Mouse (Mus musculus) liver, postnatal 0 days (tissue): ENCODE data around the gene Dlx3. TPM values are rescaled to one million over a fixed set of nuclear protein-coding genes. Genes with fewer than 3 reads are reported as not detected.

ENCODE experiments used
- ATAC-seq: fragments of 200-750 bp; cut with Nextera tagmentation; 2 replicates; pipeline ENCODE4 v1.8.0; 2017; ENCODE audit warnings: mild to moderate bottlenecking, moderate library complexity
- DNase-seq: peaks from one replicate; pipeline ENCODE4 v3.0.0-alpha.2; 2016
- H3K27ac ChIP-seq: fragments of 300-500 bp; sonication (generic); 2 replicates; pipeline ENCODE4 v1.5.1; 2014; ENCODE audit warnings: antibody characterized with exemption, moderate library complexity, mild to moderate bottlenecking, low read depth
- H3K27me3 ChIP-seq: fragments of 300-500 bp; sonication (generic); 2 replicates; pipeline ENCODE4 v1.6.1; 2014; ENCODE audit warnings: low read length, control low read depth, mixed read lengths; ENCODE audit not compliant: insufficient read depth
- H3K36me3 ChIP-seq: fragments of 300-500 bp; sonication (generic); replicated peaks from 2 replicates; pipeline ENCODE4 v1.6.1; 2014; ENCODE audit warnings: mild to moderate bottlenecking, control low read depth, low read length, moderate library complexity, mixed read lengths; ENCODE audit not compliant: insufficient read depth
- H3K4me1 ChIP-seq: fragments of 300-500 bp; sonication (generic); 2 replicates; pipeline ENCODE4 v1.6.1; 2014; ENCODE audit warnings: antibody characterized with exemption, mild to moderate bottlenecking, control low read depth; ENCODE audit not compliant: insufficient read depth
- H3K4me2 ChIP-seq: fragments of 300-500 bp; sonication (generic); 2 replicates; pipeline ENCODE4 v1.6.1; 2014; ENCODE audit warnings: low read depth, mild to moderate bottlenecking, low read length, moderate library complexity, mixed read lengths
- H3K4me3 ChIP-seq: fragments of 300-500 bp; sonication (generic); 2 replicates; pipeline ENCODE4 v1.5.1; 2014; ENCODE audit warnings: low read depth, low read length
- H3K9ac ChIP-seq: fragments of 300-500 bp; sonication (generic); replicated peaks from 2 replicates; pipeline ENCODE4 v1.6.1; 2014; ENCODE audit warnings: mild to moderate bottlenecking, moderate library complexity
- H3K9me3 ChIP-seq: fragments of 300-500 bp; sonication (generic); 2 replicates; pipeline ENCODE4 v1.6.1; 2016; ENCODE audit warnings: mild to moderate bottlenecking, control low read depth, low read length, mixed read lengths
- CTCF ChIP-seq: sonication (generic); IDR thresholded peaks from 2 replicates; pipeline ENCODE4 v1.5.1; 2016; ENCODE audit warnings: antibody characterized with exemption, low read depth
- EP300 ChIP-seq: IDR thresholded peaks from 2 replicates; pipeline ENCODE4 v1.6.1; 2016; ENCODE audit warnings: antibody characterized with exemption, low read depth, mild to moderate bottlenecking
- WGBS: fragments of 180-500 bp; shearing (Covaris S2); extraction: QIAGEN DNeasy Blood & Tissue Kit; methylation state at CpG from one replicate; pipeline ENCODE4 v1.1.7; 2014; ENCODE audit not compliant: insufficient replicate concordance; 5-methylcytosine and 5-hydroxymethylcytosine counted together
- polyA plus RNA-seq: library from polyadenylated mRNA; unstranded; fragments of >200 nt; fragmentation: Nextera tagmentation; extraction: Ambion mirVana; gene quantifications from 2 replicates; pipeline ENCODE4 v1.2.1, GENCODE M21; 2015

Gene Dlx3
- polyA plus RNA-seq, 1 experiment from 2014 or later, result not detected

DNA sequence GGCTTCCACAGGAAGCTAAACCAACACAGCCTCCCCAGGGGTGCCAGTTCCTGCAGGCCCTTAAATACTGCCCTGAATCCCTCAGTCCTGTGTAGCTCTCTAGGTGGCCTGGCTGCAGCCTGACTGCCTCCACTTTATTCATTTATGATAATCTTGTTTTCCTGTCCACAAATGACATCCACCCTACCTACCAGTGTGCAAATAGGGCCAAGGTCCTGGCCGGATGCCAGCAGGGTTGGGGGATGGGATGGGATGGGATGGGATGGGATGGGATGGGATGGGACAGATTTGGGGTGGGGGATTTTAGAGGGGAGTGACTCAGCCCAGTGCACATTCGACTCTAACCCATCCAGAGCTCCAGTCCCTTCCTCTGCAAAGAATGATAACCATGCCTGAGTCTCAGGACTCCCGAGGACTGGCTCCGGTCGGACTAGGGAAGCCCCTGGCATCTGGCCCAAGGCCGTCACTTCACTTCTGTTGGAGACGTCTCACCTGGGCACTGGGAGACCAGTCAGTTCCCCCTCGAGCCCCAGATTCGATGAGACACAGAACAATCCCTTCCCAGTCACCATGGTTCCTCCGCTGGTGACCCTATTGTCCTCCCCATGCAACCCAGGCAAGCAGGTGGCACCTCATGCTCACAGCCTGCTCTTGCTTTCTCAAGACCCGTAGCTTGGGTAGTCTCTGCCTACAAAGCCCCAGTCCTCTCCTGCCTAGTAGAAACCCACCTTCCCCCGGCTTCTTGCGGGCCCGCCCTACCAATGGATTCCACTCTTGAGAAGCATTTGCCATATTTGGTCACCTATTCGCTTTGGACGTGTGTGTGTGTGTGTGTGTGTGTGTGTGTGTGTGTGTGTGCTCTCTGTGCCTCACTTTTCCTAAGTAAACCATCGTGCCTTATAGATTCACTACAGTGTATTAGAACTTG is 32.4 kb upstream of the Dlx3 start:
- H3K9me3 ChIP-seq, result no peaks in the 10 kb centered on the region
- no peak for ATAC-seq
- no peaks in the 10 kb centered on the region for H3K36me3 ChIP-seq
- no peak overlapping the region for H3K9ac ChIP-seq
- no peak overlapping the region for H3K27ac ChIP-seq
- no peak overlapping the region for H3K4me2 ChIP-seq
- H3K27me3 ChIP-seq, result no peaks in the 10 kb centered on the region
- WGBS, result 57% methylated on average over 17 of the region's 17 CpGs
- TF ChIP-seq EP300 (no peak), CTCF (no peak)
- peaks cover 3% of the 10 kb centered on the region; the same call in 1 of the 2 replicates for H3K4me1 ChIP-seq
- no peak for DNase-seq
- no peak overlapping the region for H3K4me3 ChIP-seq

DNA sequence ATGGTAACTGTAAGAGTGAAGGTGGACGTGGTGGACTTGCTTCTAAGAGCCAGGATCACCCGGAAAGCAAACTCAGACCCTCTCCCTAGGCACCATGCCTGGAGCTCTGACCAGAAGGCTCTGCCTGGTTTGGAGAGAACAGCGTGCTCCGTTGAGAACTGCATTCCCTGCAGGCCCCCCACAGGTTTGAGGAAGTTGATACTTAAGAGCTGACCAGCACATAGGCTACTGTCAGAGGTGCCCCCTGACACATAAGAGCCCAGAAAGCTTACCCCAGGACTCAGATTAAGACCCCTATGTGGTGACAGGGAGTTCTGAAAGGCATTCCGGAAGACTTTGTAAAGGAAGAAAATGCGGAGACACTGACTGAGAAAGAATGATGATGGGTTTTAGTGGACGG is 31.6 kb upstream of the Dlx3 start:
- no peak overlapping the region for H3K4me3 ChIP-seq
- WGBS, result 60% methylated on average over 7 of the region's 7 CpGs
- TF ChIP-seq CTCF, result no peak
- TF ChIP-seq EP300, result no peak

DNA sequence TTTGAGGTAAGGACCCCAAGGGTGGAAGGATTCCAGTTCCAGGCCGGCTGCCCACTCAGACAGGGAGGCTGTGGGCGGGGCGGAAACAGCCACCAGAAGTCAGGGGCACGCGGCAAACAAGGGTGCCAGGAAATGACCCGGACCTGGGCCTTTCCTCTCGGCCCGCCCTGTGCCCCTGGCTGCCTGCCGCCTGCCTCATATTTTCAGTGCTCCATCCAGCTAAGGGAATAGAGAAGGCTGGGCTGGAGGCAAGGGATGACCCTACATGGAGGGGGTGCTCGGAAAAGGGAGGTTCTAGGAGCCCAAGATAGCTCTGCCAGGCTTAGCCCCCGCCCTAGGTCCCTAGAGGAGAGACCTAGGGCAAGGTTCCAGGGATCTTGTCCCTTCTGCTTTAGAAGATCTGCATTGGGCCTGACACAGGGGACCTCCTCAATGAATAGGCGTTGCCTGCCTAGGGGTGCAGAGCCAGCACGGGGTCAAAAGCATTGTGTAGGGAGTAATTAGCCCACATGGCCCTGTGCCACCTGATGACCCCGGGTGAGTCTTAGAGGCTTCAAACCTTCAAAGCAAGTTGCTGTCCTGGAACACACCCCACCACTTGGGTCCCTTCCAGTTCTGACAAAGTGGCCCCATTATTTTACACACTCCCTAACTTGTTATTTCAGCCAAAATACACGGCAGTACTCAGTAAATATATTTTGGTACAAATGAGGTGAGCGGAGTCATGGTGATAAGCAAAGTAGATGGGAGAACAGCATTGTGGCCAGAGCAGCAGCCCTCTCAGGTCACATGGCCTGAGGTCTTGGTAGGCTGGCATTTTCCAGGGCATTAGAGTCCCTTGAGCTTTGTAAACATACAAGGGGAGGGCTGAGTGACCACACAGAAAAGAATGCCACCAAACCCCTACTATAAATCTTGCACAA is 30.8 kb upstream of the Dlx3 start:
- WGBS, result 55% methylated on average over 16 of the region's 16 CpGs
- TF ChIP-seq CTCF (no peak), EP300 (no peak)
- no peak overlapping the region for H3K27ac ChIP-seq

More for the DNA sequence above, 31.6 kb upstream of the Dlx3 start:
- no peaks in the 10 kb centered on the region for H3K9me3 ChIP-seq
- peaks cover 3% of the 10 kb centered on the region; the same call in 1 of the 2 replicates for H3K4me1 ChIP-seq
- no peaks in the 10 kb centered on the region for H3K36me3 ChIP-seq
- no peaks in the 10 kb centered on the region for H3K27me3 ChIP-seq
- no peak for DNase-seq
- H3K9ac ChIP-seq, result no peak overlapping the region
- H3K27ac ChIP-seq, result no peak overlapping the region
- no peak overlapping the region for H3K4me2 ChIP-seq
- ATAC-seq, result no peak

DNA sequence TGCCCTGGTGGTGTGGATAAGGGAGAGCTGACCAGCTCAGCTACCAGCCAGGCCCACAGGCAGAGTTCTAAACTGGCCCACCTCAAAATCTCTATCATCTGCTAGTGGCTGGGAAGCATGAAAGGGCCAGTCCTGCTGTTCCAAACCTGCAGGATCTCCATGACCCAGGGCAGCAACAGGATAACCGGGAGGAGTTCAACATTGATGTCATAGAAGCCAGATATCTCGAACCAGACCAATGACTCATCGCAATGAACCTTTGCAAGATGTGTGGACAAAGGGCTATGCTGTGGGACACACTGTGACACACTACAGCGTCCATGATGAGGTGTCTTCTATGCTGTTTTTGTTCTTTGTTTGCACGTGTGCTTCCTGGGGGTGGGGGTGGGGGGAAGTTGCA is 26.8 kb upstream of the Dlx3 start:
- no peaks in the 10 kb centered on the region for H3K36me3 ChIP-seq
- no peak overlapping the region; the same call in 1 of the 2 replicates for H3K27ac ChIP-seq
- no peak overlapping the region for H3K4me2 ChIP-seq
- no peak overlapping the region for H3K4me3 ChIP-seq
- WGBS, result 41% methylated on average over 5 of the region's 5 CpGs
- no peak for DNase-seq
- H3K27me3 ChIP-seq, result no peaks in the 10 kb centered on the region
- no peaks in the 10 kb centered on the region for H3K9me3 ChIP-seq
- peaks cover 9% of the 10 kb centered on the region for H3K4me1 ChIP-seq
- TF ChIP-seq EP300 (peak; percentile 21; the same call in 1 of the 2 replicates), CTCF (no peak)
- no peak overlapping the region for H3K9ac ChIP-seq
- peak; percentile 76 for ATAC-seq

More for the DNA sequence above, 30.8 kb upstream of the Dlx3 start:
- H3K9ac ChIP-seq, result no peak overlapping the region
- no peak overlapping the region for H3K4me3 ChIP-seq
- ATAC-seq, result no peak
- H3K27me3 ChIP-seq, result no peaks in the 10 kb centered on the region
- H3K4me1 ChIP-seq, result peaks cover 3% of the 10 kb centered on the region; the same call in 1 of the 2 replicates
- no peaks in the 10 kb centered on the region for H3K36me3 ChIP-seq
- H3K4me2 ChIP-seq, result no peak overlapping the region
- DNase-seq, result no peak
- no peaks in the 10 kb centered on the region for H3K9me3 ChIP-seq

DNA sequence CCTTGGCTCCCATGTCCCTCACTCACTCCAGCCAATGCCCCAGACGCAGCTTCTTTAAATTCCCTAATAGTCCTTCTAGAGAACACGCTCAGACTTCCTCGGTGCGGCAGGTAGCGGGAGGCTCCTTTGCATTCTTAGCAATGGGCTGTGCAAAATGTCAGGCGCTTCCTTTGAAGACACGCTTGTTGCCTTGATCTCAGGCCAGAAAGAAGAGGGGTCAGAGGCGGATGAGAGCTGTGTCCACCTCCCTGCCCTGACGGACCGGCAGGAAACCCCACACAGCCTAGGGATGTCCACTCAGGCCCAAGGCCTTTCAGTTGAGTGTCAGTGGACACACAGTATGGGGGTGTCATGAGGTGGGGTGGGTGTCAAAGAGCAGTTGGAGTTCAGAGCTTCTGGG is 24.3 kb upstream of the Dlx3 start:
- no peaks in the 10 kb centered on the region for H3K9me3 ChIP-seq
- TF ChIP-seq CTCF (no peak), EP300 (no peak)
- ATAC-seq (no peak), DNase-seq (no peak)
- H3K27me3 ChIP-seq, result 0 out of 2 replicates have a peak, but pooled peaks cover 2% of the 10 kb centered on the region
- H3K4me3 ChIP-seq, result no peak overlapping the region
- H3K27ac ChIP-seq, result no peak overlapping the region
- H3K36me3 ChIP-seq, result no peaks in the 10 kb centered on the region
- peaks cover 9% of the 10 kb centered on the region for H3K4me1 ChIP-seq
- H3K4me2 ChIP-seq, result no peak overlapping the region
- 82% methylated on average over 10 of the region's 10 CpGs for WGBS
- H3K9ac ChIP-seq, result no peak overlapping the region
